Mouse (Mus musculus): ENCODE results near the gene Fancg.

DNA sequence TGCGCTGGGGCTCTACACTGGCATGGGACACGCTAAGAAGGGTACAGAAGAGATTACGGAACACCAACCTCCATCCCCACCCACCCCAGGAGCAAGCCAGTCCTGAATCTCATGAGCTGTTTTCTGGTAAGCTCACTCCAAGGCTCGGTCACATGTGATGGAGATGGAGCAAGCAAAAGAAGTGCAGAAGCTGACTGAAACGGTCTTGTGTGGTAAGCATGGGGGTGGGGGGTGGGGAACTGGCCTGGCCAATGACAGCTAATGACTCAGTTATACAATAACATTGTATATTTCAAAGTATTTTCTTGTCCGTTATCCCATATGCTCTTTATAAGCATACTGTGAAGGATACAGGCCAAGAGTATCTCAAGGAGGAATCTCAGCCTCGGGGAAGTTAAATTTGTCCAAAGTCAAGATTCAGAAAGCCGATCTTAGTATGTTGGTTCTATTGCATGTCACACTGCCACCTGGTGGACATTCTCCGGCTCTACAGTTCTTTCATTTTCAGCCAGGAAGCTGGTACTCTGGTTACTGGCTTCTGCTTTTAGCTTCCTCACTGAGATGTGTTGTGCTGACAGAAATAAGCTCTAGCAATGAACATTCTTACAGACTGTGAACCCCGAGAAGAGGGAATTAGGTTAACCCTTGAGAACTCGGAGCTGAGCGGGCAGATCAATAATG, 45.1 kb downstream of the Fancg start:
- TF ChIP-seq CTCF (IDR thresholded peaks at IDR 0.05; ENCODE audit: low read depth, low read length) = peak; percentile 60; the same call in 1 of the 2 replicates
- no peak for TF ChIP-seq TAL1 (conservative IDR thresholded peaks at IDR 0.05; ENCODE audit: low read depth, low read length)
- TF ChIP-seq GATA1 (IDR thresholded peaks at IDR 0.05; ENCODE audit: borderline replicate concordance, low read length) = no peak

Measured in G1E (cell line).